Mouse (Mus musculus) intestine, embryonic 15.5 days (tissue): ENCODE data around the gene Nptx1. TPM values are rescaled to one million over a fixed set of nuclear protein-coding genes. Genes with fewer than 3 reads are reported as not detected.
A peak's percentile ranks its signal among the peaks of the same experiment; 100 is the strongest.

Experiments
- ATAC-seq: fragments of 200-750 bp; cut with Nextera tagmentation; 2 replicates; pipeline ENCODE4 v1.8.0; 2017; ENCODE audit warnings: moderate TSS enrichment, moderate library complexity
- H3K27ac ChIP-seq: fragments of 300-500 bp; sonication (generic); 2 replicates; pipeline ENCODE4 v1.5.1; 2015; ENCODE audit warnings: mild to moderate bottlenecking, inconsistent platforms
- H3K27me3 ChIP-seq: fragments of 300-500 bp; sonication (generic); replicated peaks from 2 replicates; pipeline ENCODE4 v1.6.1; 2015; ENCODE audit warnings: inconsistent platforms
- H3K36me3 ChIP-seq: fragments of 300-500 bp; sonication (generic); 2 replicates; pipeline ENCODE4 v1.6.1; 2015; ENCODE audit warnings: inconsistent platforms
- H3K4me1 ChIP-seq: fragments of 300-500 bp; sonication (generic); replicated peaks from 2 replicates; pipeline ENCODE4 v1.6.1; 2015; ENCODE audit warnings: inconsistent platforms
- H3K4me2 ChIP-seq: fragments of 300-500 bp; sonication (generic); replicated peaks from 2 replicates; pipeline ENCODE4 v1.6.1; 2015; ENCODE audit warnings: mild to moderate bottlenecking, inconsistent platforms
- H3K4me3 ChIP-seq: fragments of 300-500 bp; sonication (generic); replicated peaks from 2 replicates; pipeline ENCODE4 v1.5.1; 2015; ENCODE audit warnings: inconsistent platforms
- H3K9ac ChIP-seq: fragments of 300-500 bp; sonication (generic); 2 replicates; pipeline ENCODE4 v1.6.1; 2015; ENCODE audit warnings: inconsistent platforms
- H3K9me3 ChIP-seq: fragments of 300-500 bp; sonication (generic); 2 replicates; pipeline ENCODE4 v1.6.1; 2016; ENCODE audit warnings: inconsistent platforms
- WGBS: fragments of 180-500 bp; shearing (Covaris S2); methylation state at CpG from one replicate; pipeline ENCODE4 v1.1.7; 2015; 5-methylcytosine and 5-hydroxymethylcytosine counted together
- polyA plus RNA-seq: library from polyadenylated mRNA; unstranded; fragments of >200 nt; fragmentation: Nextera tagmentation; extraction: Ambion mirVana; gene quantifications from 2 replicates; pipeline ENCODE4 v1.2.1, GENCODE M21; 2015

Gene Nptx1
- polyA plus RNA-seq, 1 experiment from 2014 or later = 1.1 TPM

DNA sequence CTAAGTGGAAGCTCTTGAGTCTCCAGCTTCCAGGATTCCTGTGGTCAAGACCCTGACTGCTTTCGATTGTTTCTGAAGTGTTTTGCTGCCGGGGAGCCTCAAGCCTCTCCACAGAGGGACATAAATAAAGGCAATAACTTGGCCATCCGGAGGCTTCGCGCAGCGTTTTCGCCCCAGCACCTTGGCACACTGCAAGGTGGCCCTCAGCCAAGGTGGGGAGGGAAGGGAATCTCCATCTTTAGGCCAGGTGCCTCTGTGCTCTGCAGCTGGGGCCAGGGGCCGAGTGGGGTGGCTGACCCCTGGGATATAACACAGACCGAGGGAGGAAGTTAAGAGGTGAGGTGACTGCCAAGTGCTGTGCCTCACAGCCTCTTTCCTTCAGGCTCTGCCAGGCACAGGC is 15.6 kb upstream of the Nptx1 start:
- Histone ChIP-seq H3K4me2 (no peak overlapping the region), H3K9ac (no peak overlapping the region), H3K36me3 (no peaks in the 10 kb centered on the region), H3K9me3 (no peaks in the 10 kb centered on the region), H3K27me3 (peaks cover 15% of the 10 kb centered on the region), H3K4me3 (no peak overlapping the region), H3K27ac (no peak overlapping the region), H3K4me1 (0 out of 2 replicates have a peak, but pooled peaks cover 7% of the 10 kb centered on the region)
- no peak for ATAC-seq
- 49% methylated on average over 9 of the region's 9 CpGs for WGBS

DNA sequence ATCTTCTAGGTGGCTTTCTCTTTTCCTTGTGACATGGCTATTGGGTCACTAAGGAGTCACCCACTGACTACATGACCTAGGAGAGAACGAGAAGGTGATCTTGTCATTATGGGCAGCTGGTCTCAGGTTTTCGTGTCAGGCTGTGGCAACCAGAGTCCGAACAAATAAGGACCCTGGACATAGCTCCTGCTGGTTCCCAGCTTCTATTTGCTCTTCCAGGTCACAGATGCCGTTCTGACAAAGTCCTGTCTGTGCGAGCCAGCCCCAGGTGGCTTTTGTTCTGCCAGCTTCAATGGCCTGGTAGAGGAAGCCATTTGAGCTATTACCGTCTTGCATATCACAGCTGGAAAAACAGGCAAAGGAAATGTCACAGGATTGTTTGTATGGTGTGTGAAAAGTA is 14.7 kb upstream of the Nptx1 start:
- 50% methylated on average over 6 of the region's 6 CpGs for WGBS
- no peak overlapping the region for H3K9ac ChIP-seq

DNA sequence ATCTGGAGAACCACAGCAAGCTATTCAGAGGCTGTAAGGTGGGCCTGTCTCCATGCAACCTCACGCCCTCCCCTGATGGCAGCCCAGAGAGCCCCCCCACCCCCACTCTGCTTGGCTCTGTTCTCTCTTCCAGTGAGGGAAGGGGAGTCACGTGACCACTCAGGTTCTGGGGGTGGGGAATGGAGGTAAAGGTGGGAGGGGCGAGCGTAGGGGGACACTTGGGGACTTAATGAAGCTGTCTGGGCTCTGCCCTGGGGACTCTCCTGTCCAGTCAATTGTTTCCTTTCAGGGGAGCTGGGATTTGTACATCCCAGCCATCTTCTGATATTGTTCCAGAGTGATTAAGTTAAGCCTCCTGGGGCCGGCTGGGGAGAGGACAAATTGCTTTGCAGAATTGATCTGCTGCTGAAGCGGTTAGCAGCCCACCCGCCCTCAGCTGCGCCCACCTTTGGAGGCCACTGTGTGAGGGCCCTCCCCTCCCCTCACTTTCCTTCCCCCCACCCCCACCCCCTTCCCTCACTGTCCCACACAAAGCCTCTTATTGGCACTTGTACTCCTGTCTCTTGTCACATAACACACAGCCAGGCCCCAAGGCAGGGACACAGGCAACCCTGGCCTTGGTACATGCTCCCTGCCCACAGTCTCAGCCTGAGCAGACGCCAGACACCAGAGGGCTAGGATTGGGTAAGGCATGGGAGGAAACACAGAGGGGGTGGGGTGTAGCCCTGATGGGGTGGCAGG is 11.5 kb upstream of the Nptx1 start:
- peak; percentile 28; the same call in 1 of the 2 replicates for ATAC-seq
- Histone ChIP-seq H3K9me3 (no peaks in the 10 kb centered on the region), H3K27me3 (peaks cover 4% of the 10 kb centered on the region), H3K27ac (no peak overlapping the region), H3K4me3 (no peak overlapping the region), H3K36me3 (no peaks in the 10 kb centered on the region), H3K4me2 (no peak overlapping the region), H3K4me1 (0 out of 2 replicates have a peak, but pooled peaks cover 7% of the 10 kb centered on the region), H3K9ac (no peak overlapping the region)
- 18% methylated on average over 9 of the region's 9 CpGs for WGBS

More for the DNA sequence above, 14.7 kb upstream of the Nptx1 start:
- Histone ChIP-seq H3K27ac (no peak overlapping the region), H3K27me3 (peaks cover 15% of the 10 kb centered on the region), H3K4me3 (no peak overlapping the region), H3K4me1 (0 out of 2 replicates have a peak, but pooled peaks cover 7% of the 10 kb centered on the region), H3K36me3 (no peaks in the 10 kb centered on the region), H3K4me2 (no peak overlapping the region), H3K9me3 (no peaks in the 10 kb centered on the region)
- no peak for ATAC-seq

DNA sequence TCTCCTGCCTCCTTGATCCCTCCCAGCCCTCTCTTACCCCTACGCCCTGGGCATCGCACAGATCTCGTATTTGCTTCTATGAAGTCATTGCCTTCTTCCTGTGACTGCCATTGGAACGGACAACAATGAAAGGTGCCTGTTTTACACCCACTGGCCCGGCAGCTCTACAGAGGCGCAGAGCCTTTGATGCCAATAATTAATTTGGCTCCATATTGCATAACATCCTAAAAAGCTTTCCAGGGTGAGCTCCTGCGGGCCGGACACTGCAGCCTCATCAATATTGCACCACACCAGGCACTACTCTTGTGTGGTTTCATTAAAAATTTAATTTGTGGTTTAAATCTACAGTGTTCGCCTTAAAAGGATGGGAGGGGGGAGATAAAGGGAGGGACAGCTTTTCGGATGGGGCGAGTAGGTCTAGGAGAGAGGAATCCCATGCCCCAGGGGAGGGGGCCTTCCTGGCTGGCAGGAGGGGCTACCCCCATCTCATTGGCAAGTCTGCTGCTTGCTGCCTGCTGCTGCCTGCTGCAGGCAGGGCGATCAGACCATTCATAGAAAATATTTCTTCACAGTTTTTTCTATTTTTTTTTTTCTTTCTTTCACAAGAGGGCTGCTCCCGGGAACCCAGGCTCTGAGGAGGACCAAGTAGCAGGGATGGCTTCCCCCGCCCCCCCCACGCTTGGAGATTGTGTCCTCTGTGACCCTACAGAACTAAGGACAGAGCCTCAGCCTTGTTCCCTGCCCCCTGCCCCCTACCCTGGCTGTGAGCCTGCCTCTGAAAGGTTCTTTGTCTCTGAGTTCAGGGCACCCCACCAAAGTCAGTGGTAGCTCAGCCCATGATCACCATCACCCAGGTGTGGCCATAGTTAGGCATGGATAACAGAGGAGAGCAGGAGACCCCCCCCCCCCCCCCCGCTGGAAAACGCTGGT is 10.7 kb upstream of the Nptx1 start:
- Histone ChIP-seq H3K9me3 (no peaks in the 10 kb centered on the region), H3K27me3 (peaks cover 4% of the 10 kb centered on the region; the same call in 1 of the 2 replicates), H3K27ac (no peak overlapping the region), H3K9ac (no peak overlapping the region), H3K36me3 (no peaks in the 10 kb centered on the region), H3K4me3 (no peak overlapping the region), H3K4me2 (no peak overlapping the region), H3K4me1 (0 out of 2 replicates have a peak, but pooled peaks cover 7% of the 10 kb centered on the region)
- WGBS = 40% methylated on average over 17 of the region's 17 CpGs
- ATAC-seq = 0 out of 2 replicates have a peak, but pooled peaks have one; percentile 20

DNA sequence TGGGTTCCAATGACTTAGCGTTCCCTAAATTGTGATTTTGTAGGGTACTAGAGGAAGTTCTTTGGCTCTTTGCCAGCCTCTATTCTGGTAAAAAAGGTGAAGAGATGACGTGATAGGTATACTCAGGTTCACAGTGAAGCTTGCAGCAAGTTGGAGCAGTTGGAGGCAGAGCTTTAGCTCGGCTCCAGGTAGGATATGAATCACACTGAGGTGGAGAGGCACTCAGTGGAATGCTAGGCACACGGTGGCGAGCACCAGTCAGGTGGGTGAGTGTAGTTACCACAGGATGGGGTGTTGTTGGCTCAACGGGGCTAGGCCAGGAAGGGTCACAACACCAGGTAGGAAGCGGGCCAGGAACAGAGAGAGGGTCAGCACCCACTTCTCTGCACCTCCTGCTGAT is 7.6 kb upstream of the Nptx1 start:
- no peaks in the 10 kb centered on the region for H3K9me3 ChIP-seq
- WGBS = 78% methylated on average over 7 of the region's 7 CpGs
- no peak overlapping the region for H3K9ac ChIP-seq
- no peaks in the 10 kb centered on the region for H3K36me3 ChIP-seq
- no peak overlapping the region for H3K4me3 ChIP-seq
- 0 out of 2 replicates have a peak, but pooled peaks cover 7% of the 10 kb centered on the region for H3K4me1 ChIP-seq
- no peak overlapping the region for H3K27ac ChIP-seq
- ATAC-seq = no peak
- peaks cover 18% of the 10 kb centered on the region for H3K27me3 ChIP-seq
- H3K4me2 ChIP-seq = no peak overlapping the region

DNA sequence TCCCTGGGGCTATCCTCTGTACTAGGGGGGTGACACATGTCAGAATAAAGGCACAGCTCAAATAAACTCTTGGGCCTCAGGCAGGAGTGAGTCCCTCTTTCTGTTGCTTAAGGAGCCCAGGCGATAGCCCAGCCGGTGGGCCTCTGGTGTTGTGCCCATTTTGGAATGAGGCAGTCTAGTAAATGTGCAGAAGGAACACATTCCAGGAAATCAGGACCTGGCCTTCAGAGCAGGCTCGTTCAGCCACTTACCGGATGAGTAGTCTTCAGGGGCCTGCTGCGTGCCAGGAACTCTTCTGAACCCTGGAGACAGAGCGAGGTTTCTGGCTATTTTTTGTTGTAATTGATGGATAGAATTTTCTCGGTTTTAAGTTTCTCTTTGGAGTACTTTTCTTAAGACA is 7.2 kb upstream of the Nptx1 start:
- no peak overlapping the region for H3K27ac ChIP-seq
- H3K27me3 ChIP-seq = peaks cover 23% of the 10 kb centered on the region
- H3K9ac ChIP-seq = no peak overlapping the region
- ATAC-seq = no peak
- H3K36me3 ChIP-seq = no peaks in the 10 kb centered on the region
- H3K9me3 ChIP-seq = no peaks in the 10 kb centered on the region
- H3K4me3 ChIP-seq = no peak overlapping the region
- H3K4me1 ChIP-seq = 0 out of 2 replicates have a peak, but pooled peaks cover 7% of the 10 kb centered on the region
- H3K4me2 ChIP-seq = no peak overlapping the region
- WGBS = 67% methylated on average over 7 of the region's 7 CpGs

DNA sequence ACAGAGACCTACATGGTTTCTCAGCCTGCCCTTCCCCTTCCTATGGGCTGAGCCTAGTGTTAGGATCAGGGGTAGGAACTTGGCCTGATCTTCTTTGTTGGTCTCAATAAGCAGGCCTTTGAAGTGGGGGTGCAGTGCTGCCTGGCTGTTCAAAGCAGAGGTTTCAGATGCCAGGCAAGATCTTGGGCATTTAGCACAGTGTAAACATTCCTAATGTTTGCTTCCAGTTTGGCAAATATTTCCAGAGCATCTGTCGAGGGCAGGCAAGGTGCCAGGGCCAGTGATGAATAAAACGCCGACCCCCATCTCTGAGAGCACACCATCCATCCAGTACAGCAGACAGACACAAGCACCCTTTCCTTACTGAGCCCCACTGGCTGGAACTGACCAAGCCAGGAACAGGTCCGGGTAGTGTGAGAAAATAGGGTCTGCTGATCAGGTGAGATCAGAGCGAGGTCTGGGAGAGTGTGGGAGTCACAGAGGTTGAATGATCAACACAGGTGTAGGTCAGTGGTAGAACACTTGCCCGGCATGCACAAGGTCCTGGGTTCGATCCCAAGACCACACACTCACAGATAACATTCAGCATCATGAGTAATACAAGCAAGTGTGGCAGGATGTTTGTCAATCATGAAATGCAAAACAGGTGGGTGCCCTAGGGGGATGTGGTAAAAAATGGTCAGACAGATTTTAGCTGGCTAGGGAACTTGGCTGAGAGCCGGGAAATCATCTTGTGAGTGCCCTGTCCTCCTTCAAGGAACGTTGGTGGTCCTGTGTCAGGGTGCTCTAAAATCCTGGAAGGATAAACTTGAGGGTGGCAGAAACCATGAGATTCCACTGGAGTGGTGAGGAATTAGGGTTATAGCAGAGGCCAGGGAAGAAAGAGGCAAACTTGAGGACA is 5.6 kb upstream of the Nptx1 start:
- no peak overlapping the region for H3K27ac ChIP-seq
- H3K4me3 ChIP-seq = no peak overlapping the region
- no peak overlapping the region for H3K4me2 ChIP-seq
- H3K36me3 ChIP-seq = no peaks in the 10 kb centered on the region
- peaks cover 15% of the 10 kb centered on the region for H3K4me1 ChIP-seq
- peaks cover 38% of the 10 kb centered on the region for H3K27me3 ChIP-seq
- no peaks in the 10 kb centered on the region for H3K9me3 ChIP-seq
- peak; percentile 41; the same call in 1 of the 2 replicates for ATAC-seq
- 48% methylated on average over 9 of the region's 9 CpGs for WGBS
- no peak overlapping the region for H3K9ac ChIP-seq

DNA sequence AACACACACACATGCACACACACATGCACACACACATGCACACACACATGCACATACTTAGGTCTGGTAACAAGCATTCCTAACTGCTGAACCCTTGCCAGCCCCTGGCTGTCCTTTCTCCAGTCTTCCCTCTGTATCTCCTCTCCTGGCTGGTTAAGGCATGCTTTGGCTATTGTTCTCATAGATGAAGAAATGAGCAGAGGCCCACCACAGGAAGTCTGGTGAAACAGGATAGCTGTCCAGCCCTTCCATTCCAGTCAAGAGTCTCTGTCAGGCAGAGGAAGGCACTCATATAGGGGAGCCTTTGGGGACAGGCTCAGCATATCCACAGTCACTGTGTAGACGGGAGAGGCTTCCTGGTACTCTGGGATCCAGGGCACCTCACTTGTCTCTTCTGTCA is 4.7 kb upstream of the Nptx1 start:
- H3K4me1 ChIP-seq = peaks cover 24% of the 10 kb centered on the region
- H3K27ac ChIP-seq = no peak overlapping the region
- no peak overlapping the region for H3K4me2 ChIP-seq
- H3K9me3 ChIP-seq = no peaks in the 10 kb centered on the region
- H3K27me3 ChIP-seq = peaks cover 47% of the 10 kb centered on the region
- WGBS = 61% methylated on average over 1 of the region's 1 CpGs
- H3K9ac ChIP-seq = no peak overlapping the region
- H3K4me3 ChIP-seq = no peak overlapping the region
- H3K36me3 ChIP-seq = no peaks in the 10 kb centered on the region
- ATAC-seq = no peak

DNA sequence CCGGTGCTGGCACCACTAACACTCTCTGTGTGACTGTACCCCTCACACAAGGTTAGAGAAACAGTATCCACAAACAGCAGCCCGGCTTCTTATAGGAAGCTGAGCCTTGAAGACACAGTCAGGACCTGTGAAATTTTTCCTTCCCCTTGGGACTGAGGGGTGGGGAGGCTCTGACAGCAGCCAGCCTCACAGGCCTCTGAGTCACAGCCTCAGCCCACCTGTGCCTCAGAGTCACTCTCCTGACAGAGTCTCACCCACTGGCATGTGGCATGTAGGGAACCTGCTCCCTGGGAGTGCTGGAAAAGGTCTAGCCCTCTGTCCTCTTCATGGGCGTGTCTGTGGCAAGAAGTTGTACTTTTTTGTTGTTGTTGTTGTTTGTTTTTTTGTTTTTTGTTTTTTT is 3.9 kb upstream of the Nptx1 start:
- Histone ChIP-seq H3K36me3 (no peaks in the 10 kb centered on the region), H3K27ac (no peak overlapping the region), H3K27me3 (peaks cover 55% of the 10 kb centered on the region), H3K4me2 (no peak overlapping the region), H3K4me3 (no peak overlapping the region), H3K9ac (no peak overlapping the region), H3K4me1 (peaks cover 32% of the 10 kb centered on the region), H3K9me3 (no peaks in the 10 kb centered on the region)
- ATAC-seq = no peak
- WGBS = 63% methylated on average over 3 of the region's 3 CpGs

DNA sequence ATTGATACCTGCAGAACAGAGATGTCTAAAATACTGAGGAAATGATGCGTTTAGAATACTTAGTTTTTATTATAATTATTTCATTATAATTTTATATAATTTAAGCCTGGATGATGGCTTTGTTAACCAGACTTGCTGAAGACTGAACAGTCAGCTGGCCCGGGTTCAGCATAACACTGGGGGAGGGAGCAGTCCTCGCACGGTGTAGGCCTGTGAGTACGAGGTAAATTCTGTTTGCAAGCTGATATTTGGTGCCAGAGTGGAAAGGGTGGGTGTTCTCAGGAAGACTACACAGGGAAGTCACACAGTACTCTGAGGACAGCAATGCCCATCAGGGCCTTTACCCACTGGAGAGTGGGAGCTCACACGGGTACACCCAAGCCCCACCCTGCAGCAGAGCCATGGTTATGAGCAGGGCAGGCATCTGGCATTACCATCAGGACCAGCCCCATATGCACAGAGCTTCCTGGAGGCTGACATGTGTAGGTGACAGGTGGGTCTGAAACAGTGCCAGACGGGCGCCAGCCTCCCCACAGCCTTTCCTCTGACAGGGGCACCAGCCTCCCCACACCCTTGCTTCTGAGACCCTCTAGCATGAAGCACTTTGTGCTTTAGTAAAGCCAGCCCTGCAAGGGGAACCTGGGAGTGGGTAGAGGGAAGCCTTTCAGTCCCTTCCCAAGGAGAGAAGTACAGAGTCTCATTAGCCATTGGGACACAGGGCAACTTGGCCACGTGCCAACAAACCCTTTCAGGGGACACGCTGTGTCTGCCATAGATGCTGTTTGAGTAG is 3.2 kb upstream of the Nptx1 start:
- Histone ChIP-seq H3K4me1 (peaks cover 39% of the 10 kb centered on the region), H3K36me3 (no peaks in the 10 kb centered on the region), H3K4me3 (no peak overlapping the region), H3K4me2 (no peak overlapping the region), H3K27ac (no peak overlapping the region), H3K27me3 (peaks cover 59% of the 10 kb centered on the region), H3K9me3 (no peaks in the 10 kb centered on the region), H3K9ac (no peak overlapping the region)
- no peak for ATAC-seq
- 57% methylated on average over 10 of the region's 10 CpGs for WGBS

DNA sequence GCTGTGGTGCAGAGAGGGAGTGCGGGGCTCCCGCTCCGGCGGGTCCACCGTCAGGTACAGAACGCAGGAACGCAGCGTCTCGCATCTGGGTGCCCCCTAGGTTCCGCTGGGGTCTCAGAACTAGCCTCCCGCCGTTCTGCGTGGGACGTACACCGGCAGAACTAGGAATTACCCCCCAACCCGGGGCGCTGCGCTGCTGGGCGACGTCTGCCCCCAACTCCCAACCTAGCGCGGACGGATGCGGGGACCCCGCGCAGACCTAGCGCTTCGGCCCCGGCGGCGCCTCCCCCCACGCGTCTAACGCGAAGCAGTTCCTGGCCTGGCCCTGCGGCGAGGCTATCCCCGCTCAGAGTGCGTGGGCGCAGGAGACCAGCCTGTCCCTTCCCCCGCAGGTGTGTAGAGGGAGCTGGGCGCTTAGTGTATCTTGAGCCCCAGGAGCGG is 1.8 kb upstream of the Nptx1 start:
- 1% methylated on average over 43 of the region's 43 CpGs for WGBS
- Histone ChIP-seq H3K4me3 (peak overlapping the region; percentile 36), H3K9ac (0 out of 2 replicates have a peak overlapping the region, but pooled peaks have one; percentile 30), H3K36me3 (no peaks in the 10 kb centered on the region), H3K27ac (no peak overlapping the region), H3K27me3 (peaks cover 72% of the 10 kb centered on the region), H3K9me3 (no peaks in the 10 kb centered on the region), H3K4me2 (peak overlapping the region; percentile 100), H3K4me1 (peaks cover 39% of the 10 kb centered on the region)
- no peak for ATAC-seq
